Mouse (Mus musculus): ENCODE data around the gene Crim1. TPM values are rescaled to one million over a fixed set of nuclear protein-coding genes. Genes with fewer than 3 reads are reported as not detected.
A peak's percentile ranks its signal among the peaks of the same experiment; 100 is the strongest.

The Crim1 gene
- polyA plus RNA-seq, 1 experiment from 2014 or later: 8.4 TPM

- H3K27me3 ChIP-seq (ENCODE audit: insufficient read depth, low read length): no peaks in the 10 kb centered on the region
- H3K9ac ChIP-seq (ENCODE audit: low read depth, low read length): no peak overlapping the region
- 59% methylated on average over 23 of the region's 23 CpGs for WGBS
- H3K9me3 ChIP-seq (replicated peaks; ENCODE audit: low read length): no peaks in the 10 kb centered on the region
- peaks cover 17% of the 10 kb centered on the region for H3K36me3 ChIP-seq (ENCODE audit: insufficient read depth, low read length)
- peak; percentile 68; the same call in 1 of the 2 replicates for ATAC-seq (replicated peaks; ENCODE audit: low FRiP score, low read depth)
- H3K4me1 ChIP-seq (replicated peaks; ENCODE audit: insufficient read depth, low read length): no peaks in the 10 kb centered on the region
- no peak overlapping the region for H3K4me3 ChIP-seq (replicated peaks; ENCODE audit: low read depth, low read length)
- TF ChIP-seq CTCF (IDR thresholded peaks at IDR 0.05; ENCODE audit: low read depth): peak; percentile 52; the same call in 1 of the 2 replicates
- DNase-seq (ENCODE audit: low spot score): peak; percentile 54
- H3K27ac ChIP-seq: no peak overlapping the region
- H3K4me2 ChIP-seq (ENCODE audit: low read length): no peak overlapping the region
These were observed 164.7 kb downstream of the Crim1 start for GRCm38 (mm10) chr17:78364555-78365302.

- DNase-seq (ENCODE audit: low spot score) (no peak), ATAC-seq (replicated peaks; ENCODE audit: low FRiP score, low read depth) (no peak)
- Histone ChIP-seq H3K9me3 (replicated peaks; ENCODE audit: low read length) (no peaks in the 10 kb centered on the region), H3K4me3 (replicated peaks; ENCODE audit: low read depth, low read length) (no peak overlapping the region), H3K4me2 (ENCODE audit: low read length) (no peak overlapping the region), H3K27me3 (ENCODE audit: insufficient read depth, low read length) (no peaks in the 10 kb centered on the region), H3K36me3 (ENCODE audit: insufficient read depth, low read length) (peaks cover 24% of the 10 kb centered on the region), H3K27ac (no peak overlapping the region), H3K9ac (ENCODE audit: low read depth, low read length) (no peak overlapping the region), H3K4me1 (replicated peaks; ENCODE audit: insufficient read depth, low read length) (no peaks in the 10 kb centered on the region)
- no peak for TF ChIP-seq CTCF (IDR thresholded peaks at IDR 0.05; ENCODE audit: low read depth)
- WGBS: 55% methylated on average over 7 of the region's 7 CpGs
These were observed 166.0 kb downstream of the Crim1 start for GRCm38 (mm10) chr17:78366070-78366469.

GRCm38 (mm10) chr17:78368481-78368880, 168.4 kb downstream of the Crim1 start:
- Histone ChIP-seq H3K9ac (ENCODE audit: low read depth, low read length) (no peak overlapping the region), H3K27ac (no peak overlapping the region), H3K4me2 (ENCODE audit: low read length) (no peak overlapping the region), H3K36me3 (ENCODE audit: insufficient read depth, low read length) (peaks cover 38% of the 10 kb centered on the region), H3K27me3 (ENCODE audit: insufficient read depth, low read length) (no peaks in the 10 kb centered on the region), H3K9me3 (replicated peaks; ENCODE audit: low read length) (no peaks in the 10 kb centered on the region), H3K4me3 (replicated peaks; ENCODE audit: low read depth, low read length) (no peak overlapping the region), H3K4me1 (replicated peaks; ENCODE audit: insufficient read depth, low read length) (no peaks in the 10 kb centered on the region)
- 60% methylated on average over 8 of the region's 8 CpGs for WGBS
- no peak for TF ChIP-seq CTCF (IDR thresholded peaks at IDR 0.05; ENCODE audit: low read depth)
- ATAC-seq (replicated peaks; ENCODE audit: low FRiP score, low read depth): no peak
- no peak for DNase-seq (ENCODE audit: low spot score)

- ATAC-seq (replicated peaks; ENCODE audit: low FRiP score, low read depth): no peak
- TF ChIP-seq CTCF (IDR thresholded peaks at IDR 0.05; ENCODE audit: low read depth): peak; percentile 57
- 87% methylated on average over 1 of the region's 1 CpGs for WGBS
- H3K27ac ChIP-seq: no peak overlapping the region
- no peaks in the 10 kb centered on the region for H3K27me3 ChIP-seq (ENCODE audit: insufficient read depth, low read length)
- H3K4me1 ChIP-seq (replicated peaks; ENCODE audit: insufficient read depth, low read length): no peaks in the 10 kb centered on the region
- no peak for DNase-seq (ENCODE audit: low spot score)
- no peak overlapping the region for H3K4me3 ChIP-seq (replicated peaks; ENCODE audit: low read depth, low read length)
- no peak overlapping the region for H3K9ac ChIP-seq (ENCODE audit: low read depth, low read length)
- no peaks in the 10 kb centered on the region for H3K9me3 ChIP-seq (replicated peaks; ENCODE audit: low read length)
- H3K4me2 ChIP-seq (ENCODE audit: low read length): no peak overlapping the region
- H3K36me3 ChIP-seq (ENCODE audit: insufficient read depth, low read length): peaks cover 41% of the 10 kb centered on the region
These were observed 170.4 kb downstream of the Crim1 start for GRCm38 (mm10) chr17:78370445-78370844.

GRCm38 (mm10) chr17:78373174-78373573, 173.1 kb downstream of the Crim1 start:
- Histone ChIP-seq H3K4me2 (ENCODE audit: low read length) (no peak overlapping the region), H3K9me3 (replicated peaks; ENCODE audit: low read length) (no peaks in the 10 kb centered on the region), H3K27ac (no peak overlapping the region), H3K4me3 (replicated peaks; ENCODE audit: low read depth, low read length) (no peak overlapping the region), H3K27me3 (ENCODE audit: insufficient read depth, low read length) (no peaks in the 10 kb centered on the region), H3K36me3 (ENCODE audit: insufficient read depth, low read length) (peaks cover 35% of the 10 kb centered on the region), H3K9ac (ENCODE audit: low read depth, low read length) (no peak overlapping the region), H3K4me1 (replicated peaks; ENCODE audit: insufficient read depth, low read length) (no peaks in the 10 kb centered on the region)
- DNase-seq (ENCODE audit: low spot score): no peak
- no peak for TF ChIP-seq CTCF (IDR thresholded peaks at IDR 0.05; ENCODE audit: low read depth)
- no peak for ATAC-seq (replicated peaks; ENCODE audit: low FRiP score, low read depth)
- 89% methylated on average over 6 of the region's 6 CpGs for WGBS

GRCm38 (mm10) chr17:78373849-78374248, 173.8 kb downstream of the Crim1 start:
- Histone ChIP-seq H3K9ac (ENCODE audit: low read depth, low read length) (no peak overlapping the region), H3K27me3 (ENCODE audit: insufficient read depth, low read length) (no peaks in the 10 kb centered on the region), H3K27ac (no peak overlapping the region), H3K4me3 (replicated peaks; ENCODE audit: low read depth, low read length) (no peak overlapping the region), H3K36me3 (ENCODE audit: insufficient read depth, low read length) (peaks cover 35% of the 10 kb centered on the region), H3K4me1 (replicated peaks; ENCODE audit: insufficient read depth, low read length) (no peaks in the 10 kb centered on the region), H3K9me3 (replicated peaks; ENCODE audit: low read length) (no peaks in the 10 kb centered on the region), H3K4me2 (ENCODE audit: low read length) (no peak overlapping the region)
- TF ChIP-seq CTCF (IDR thresholded peaks at IDR 0.05; ENCODE audit: low read depth): no peak
- 90% methylated on average over 8 of the region's 8 CpGs for WGBS
- ATAC-seq (replicated peaks; ENCODE audit: low FRiP score, low read depth) (no peak), DNase-seq (ENCODE audit: low spot score) (no peak)

All from kidney, postnatal 0 days (tissue).